Mouse (Mus musculus) liver, embryonic 13.5 days (tissue): ENCODE measurements around the gene Nom1. TPM values are rescaled to one million over a fixed set of nuclear protein-coding genes. Genes with fewer than 3 reads are reported as not detected.

Experiments used
- ATAC-seq: fragments of 200-750 bp; cut with Nextera tagmentation; 2 replicates; pipeline ENCODE4 v1.8.0; 2017; ENCODE audit warnings: low read depth, mild to moderate bottlenecking, moderate number of reproducible peaks, moderate library complexity
- DNase-seq: peaks from one replicate; pipeline ENCODE4 v3.0.0; 2022
- H3K27ac ChIP-seq: fragments of 300-500 bp; sonication (generic); 2 replicates; pipeline ENCODE4 v1.5.1; 2015; ENCODE audit warnings: moderate library complexity, mild to moderate bottlenecking, inconsistent platforms
- H3K27me3 ChIP-seq: fragments of 300-500 bp; sonication (generic); 2 replicates; pipeline ENCODE4 v1.6.1; 2015; ENCODE audit warnings: mild to moderate bottlenecking, inconsistent platforms
- H3K36me3 ChIP-seq: fragments of 300-500 bp; sonication (generic); 2 replicates; pipeline ENCODE4 v1.6.1; 2015; ENCODE audit warnings: mild to moderate bottlenecking, inconsistent platforms
- H3K4me1 ChIP-seq: fragments of 300-500 bp; sonication (generic); replicated peaks from 2 replicates; pipeline ENCODE4 v1.6.1; 2015; ENCODE audit warnings: inconsistent platforms
- H3K4me2 ChIP-seq: fragments of 300-500 bp; sonication (generic); 2 replicates; pipeline ENCODE4 v1.6.1; 2015; ENCODE audit warnings: inconsistent platforms, mild to moderate bottlenecking, moderate library complexity
- H3K4me3 ChIP-seq: fragments of 300-500 bp; sonication (generic); replicated peaks from 2 replicates; pipeline ENCODE4 v1.5.1; 2015; ENCODE audit warnings: mild to moderate bottlenecking, inconsistent platforms
- H3K9ac ChIP-seq: fragments of 300-500 bp; sonication (generic); 2 replicates; pipeline ENCODE4 v1.6.1; 2015; ENCODE audit warnings: mild to moderate bottlenecking, inconsistent platforms
- H3K9me3 ChIP-seq: fragments of 300-500 bp; sonication (generic); replicated peaks from 2 replicates; pipeline ENCODE4 v1.6.1; 2016; ENCODE audit warnings: inconsistent platforms
- WGBS: fragments of 180-500 bp; shearing (Covaris S2); methylation state at CpG from one replicate; pipeline ENCODE4 v1.1.7; 2015; ENCODE audit not compliant: insufficient replicate concordance; 5-methylcytosine and 5-hydroxymethylcytosine counted together
- polyA plus RNA-seq: library from polyadenylated mRNA; unstranded; fragments of >200 nt; fragmentation: Nextera tagmentation; extraction: Ambion mirVana; gene quantifications from 2 replicates; pipeline ENCODE4 v1.2.1, GENCODE M21; 2015

Nom1 gene
- polyA plus RNA-seq, 1 experiment from 2014 or later = 19.4 TPM

GRCm38 (mm10) chr5:29484965-29485940, 50.8 kb downstream of the Nom1 start:
- H3K4me1 ChIP-seq = no peaks in the 10 kb centered on the region
- H3K27ac ChIP-seq = no peak overlapping the region
- H3K27me3 ChIP-seq = peaks cover 98% of the 10 kb centered on the region
- no peak overlapping the region for H3K9ac ChIP-seq
- no peak overlapping the region for H3K4me3 ChIP-seq
- ATAC-seq (no peak), DNase-seq (no peak)
- H3K9me3 ChIP-seq = no peaks in the 10 kb centered on the region
- 4% methylated on average over 38 of the region's 38 CpGs for WGBS
- no peak overlapping the region for H3K4me2 ChIP-seq
- H3K36me3 ChIP-seq = no peaks in the 10 kb centered on the region

GRCm38 (mm10) chr5:29485941-29486320, 51.5 kb downstream of the Nom1 start:
- no peak overlapping the region for H3K9ac ChIP-seq
- DNase-seq = no peak
- no peaks in the 10 kb centered on the region for H3K9me3 ChIP-seq
- no peak overlapping the region for H3K4me3 ChIP-seq
- no peak overlapping the region for H3K4me2 ChIP-seq
- H3K27ac ChIP-seq = no peak overlapping the region
- no peaks in the 10 kb centered on the region for H3K4me1 ChIP-seq
- WGBS = 7% methylated on average over 10 of the region's 10 CpGs
- no peak for ATAC-seq
- no peaks in the 10 kb centered on the region for H3K36me3 ChIP-seq
- peaks cover 98% of the 10 kb centered on the region for H3K27me3 ChIP-seq

GRCm38 (mm10) chr5:29487321-29487720, 52.9 kb downstream of the Nom1 start:
- Histone ChIP-seq H3K9ac (no peak overlapping the region), H3K27ac (no peak overlapping the region), H3K4me3 (no peak overlapping the region), H3K9me3 (no peaks in the 10 kb centered on the region), H3K4me2 (no peak overlapping the region), H3K27me3 (peaks cover 94% of the 10 kb centered on the region), H3K36me3 (no peaks in the 10 kb centered on the region), H3K4me1 (no peaks in the 10 kb centered on the region)
- ATAC-seq (no peak), DNase-seq (no peak)
- 30% methylated on average over 13 of the region's 13 CpGs for whole genome bisulfite sequencing

- H3K36me3 ChIP-seq = no peaks in the 10 kb centered on the region
- H3K4me2 ChIP-seq = no peak overlapping the region
- no peak overlapping the region for H3K27ac ChIP-seq
- H3K27me3 ChIP-seq = no peaks in the 10 kb centered on the region
- no peak for ATAC-seq
- H3K9me3 ChIP-seq = no peaks in the 10 kb centered on the region
- no peak overlapping the region for H3K4me3 ChIP-seq
- 45% methylated on average over 3 of the region's 3 CpGs for WGBS
- DNase-seq = no peak
- no peaks in the 10 kb centered on the region for H3K4me1 ChIP-seq
- H3K9ac ChIP-seq = no peak overlapping the region
Observed at GRCm38 (mm10) chr5:29507013-29507412, 72.5 kb downstream of the Nom1 start.

Other genes starting within 250 kb of the Nom1 start
- 0.23 and 0.29 TPM in 2 replicates for gene Rnf32, start 238.7 kb upstream of the Nom1 start, polyA plus RNA-seq
- 3.3 and 3.5 TPM in 2 replicates for gene Lmbr1, start 56.3 kb upstream of the Nom1 start, polyA plus RNA-seq
- not detected in 2 replicates for gene Mnx1, start 43.8 kb downstream of the Nom1 start, polyA plus RNA-seq
- gene Ube3c, start 134.6 kb downstream of the Nom1 start, polyA plus RNA-seq = 12.9 and 13.4 TPM in 2 replicates